Mouse (Mus musculus): ENCODE data around the gene Orai1. TPM values are rescaled to one million over a fixed set of nuclear protein-coding genes. Genes with fewer than 3 reads are reported as not detected.

Gene Orai1
- polyA plus RNA-seq, 1 experiment: 14.3 TPM

DNA sequence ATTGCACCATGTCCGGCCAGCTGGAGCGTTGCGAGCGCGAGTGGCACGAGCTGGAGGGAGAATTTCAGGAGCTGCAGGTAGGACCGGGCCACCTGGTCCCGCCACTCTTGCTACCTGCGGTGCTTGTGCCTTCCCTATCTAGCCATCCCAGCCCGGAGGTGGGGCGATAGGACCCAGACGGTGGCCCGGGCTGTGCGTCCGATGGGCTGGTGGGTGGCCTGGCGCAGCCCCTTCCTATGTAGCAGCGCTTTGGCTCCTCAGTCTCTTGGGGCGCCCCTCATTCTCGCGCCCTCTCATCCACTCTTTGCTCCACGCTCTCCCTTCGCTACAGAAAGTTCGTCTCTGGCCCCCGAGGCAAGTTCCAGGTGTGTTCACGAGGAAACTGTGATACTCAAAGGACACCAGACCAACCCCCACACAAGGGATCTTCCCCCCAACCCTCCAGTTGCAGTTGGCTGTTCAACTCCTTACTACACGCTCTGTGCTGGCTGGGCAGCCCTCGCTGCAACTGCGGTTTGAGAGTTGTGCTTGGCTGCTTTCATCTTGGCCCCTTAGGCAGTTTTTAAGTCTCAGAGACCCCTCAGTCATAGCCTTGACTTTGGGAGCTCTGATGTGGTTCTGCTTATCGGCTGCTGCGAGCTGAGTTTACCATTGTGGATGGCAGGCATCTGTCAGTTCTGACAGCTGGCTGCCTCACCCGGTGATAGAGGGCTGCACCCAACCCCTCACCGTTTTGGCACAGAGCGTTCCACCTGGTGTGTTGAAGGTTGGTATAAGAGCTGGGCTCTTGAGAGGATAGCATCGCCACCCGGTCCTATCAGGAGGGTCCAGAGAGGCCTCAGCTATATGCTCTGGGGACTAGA is 61.8 kb downstream of the Orai1 start:
- Histone ChIP-seq H3K4me1 (ENCODE audit: control insufficient read depth, insufficient read depth, low read length) (peaks cover 6% of the 10 kb centered on the region), H3K4me3 (ENCODE audit: insufficient read depth, low read length) (peak overlapping the region; percentile 69), H3K27ac (ENCODE audit: insufficient read depth, low read length) (peak overlapping the region; percentile 75; the same call in 1 of the 2 replicates)
- TF ChIP-seq POLR2A (IDR thresholded peaks at IDR 0.05; ENCODE audit: extremely low read depth, insufficient read depth, low read length): no peak
- no peak for TF ChIP-seq CTCF (IDR thresholded peaks at IDR 0.05; ENCODE audit: extremely low read depth, insufficient read depth, low read length)

DNA sequence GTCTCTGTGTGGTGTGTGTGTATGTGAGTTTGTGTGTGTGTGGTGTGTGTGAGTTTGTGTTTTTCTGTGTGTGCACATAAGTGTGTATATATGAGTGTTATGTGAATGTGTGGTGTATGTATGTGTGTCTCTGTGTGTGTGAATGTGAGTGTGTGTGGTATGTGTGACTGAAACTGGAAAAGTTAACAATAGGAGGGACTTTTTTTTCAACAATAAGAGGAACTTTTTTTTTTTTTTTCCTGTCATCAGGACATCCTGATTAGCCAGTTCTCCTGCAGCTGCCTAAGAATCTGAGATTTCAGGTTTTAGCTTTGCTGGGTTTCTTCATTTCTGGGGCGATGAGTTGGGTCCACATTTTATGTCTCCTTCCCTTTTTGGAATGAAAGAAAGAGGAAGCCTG is 64.7 kb downstream of the Orai1 start:
- no peak for TF ChIP-seq POLR2A (IDR thresholded peaks at IDR 0.05; ENCODE audit: extremely low read depth, insufficient read depth, low read length)
- no peak for TF ChIP-seq CTCF (IDR thresholded peaks at IDR 0.05; ENCODE audit: extremely low read depth, insufficient read depth, low read length)
- Histone ChIP-seq H3K4me3 (ENCODE audit: insufficient read depth, low read length) (no peak overlapping the region), H3K27ac (ENCODE audit: insufficient read depth, low read length) (no peak overlapping the region), H3K4me1 (ENCODE audit: control insufficient read depth, insufficient read depth, low read length) (peaks cover 6% of the 10 kb centered on the region)

DNA sequence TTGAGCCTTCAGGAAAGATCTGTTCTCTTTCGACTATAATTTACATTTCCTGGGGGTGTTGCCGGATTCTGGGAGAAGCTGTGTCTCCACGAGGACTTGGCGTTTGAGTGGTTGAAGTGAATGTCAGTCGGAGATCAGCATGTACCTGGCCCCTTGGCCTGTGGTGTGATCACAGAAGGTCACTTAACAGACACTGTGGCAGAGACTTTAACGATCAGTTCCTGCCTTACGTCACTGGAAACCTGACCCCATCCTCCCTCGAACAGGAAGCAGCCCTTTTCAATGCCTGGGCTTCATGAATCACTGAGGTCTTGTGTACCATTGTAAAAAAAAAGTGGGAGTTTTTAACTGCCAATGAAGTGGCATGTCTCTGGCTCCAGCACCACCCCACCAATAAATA is 65.2 kb downstream of the Orai1 start:
- peaks cover 6% of the 10 kb centered on the region for H3K4me1 ChIP-seq (ENCODE audit: control insufficient read depth, insufficient read depth, low read length)
- H3K4me3 ChIP-seq (ENCODE audit: insufficient read depth, low read length): no peak overlapping the region
- TF ChIP-seq CTCF (IDR thresholded peaks at IDR 0.05; ENCODE audit: extremely low read depth, insufficient read depth, low read length) (no peak), POLR2A (IDR thresholded peaks at IDR 0.05; ENCODE audit: extremely low read depth, insufficient read depth, low read length) (no peak)
- H3K27ac ChIP-seq (ENCODE audit: insufficient read depth, low read length): no peak overlapping the region

Other genes starting within 250 kb of the Orai1 start
- 274 and 276 TPM in 2 replicates for gene Camkk2, start 235.7 kb upstream of the Orai1 start, polyA plus RNA-seq (2012; rRNA removed)
- gene Anapc5, start 193.7 kb upstream of the Orai1 start, polyA plus RNA-seq (2012; rRNA removed): 420 and 467 TPM in 2 replicates
- 35.8 and 38.1 TPM in 2 replicates for gene Rnf34, start 165.0 kb upstream of the Orai1 start, polyA plus RNA-seq (2012; rRNA removed)
- gene Kdm2b, start 25.3 kb upstream of the Orai1 start, polyA plus RNA-seq (2012; rRNA removed): 16.6 and 18.7 TPM in 2 replicates
- gene Morn3, start 31.9 kb downstream of the Orai1 start, polyA plus RNA-seq (2012; rRNA removed): 0.11 and 0.27 TPM in 2 replicates
- 10.7 and 11.3 TPM in 2 replicates for gene Tmem120b, start 53.3 kb downstream of the Orai1 start, polyA plus RNA-seq (2012; rRNA removed)
- 47.4 and 48.1 TPM in 2 replicates for gene Rhof, start 117.6 kb downstream of the Orai1 start, polyA plus RNA-seq (2012; rRNA removed)
- 8.4 and 9.2 TPM in 2 replicates for gene Setd1b, start 127.1 kb downstream of the Orai1 start, polyA plus RNA-seq (2012; rRNA removed)
- gene Psmd9, start 154.3 kb downstream of the Orai1 start, polyA plus RNA-seq (2012; rRNA removed): 27.1 and 27.9 TPM in 2 replicates
- gene Hpd, start 167.7 kb downstream of the Orai1 start, polyA plus RNA-seq (2012; rRNA removed): not detected in 2 replicates
- gene Wdr66, start 237.0 kb downstream of the Orai1 start, polyA plus RNA-seq (2012; rRNA removed): 5.2 and 6.7 TPM in 2 replicates

Data from cortical plate, adult 2 months (tissue).